Mouse (Mus musculus) lung, adult 10 weeks (tissue): ENCODE measurements around the gene Ubox5. TPM values are rescaled to one million over a fixed set of nuclear protein-coding genes. Genes with fewer than 3 reads are reported as not detected.

Source experiments
- polyA plus RNA-seq: library from polyadenylated mRNA; stranded (reverse); fragments of 350-450 nt; fragmentation: Illumina TruSeq; extraction: RNeasy Lipid Tissue Mini Kit (QIAGEN cat#74804); gene quantifications from one replicate; pipeline ENCODE4 v1.2.3, GENCODE M21; 2014; ENCODE audit warnings: low read depth, low replicate concordance; ENCODE audit not compliant: insufficient read depth

Gene Ubox5
- 2.2 TPM for polyA plus RNA-seq

GRCm38 (mm10) chr2:130629839-130630203 lies at the start of gene Ubox5, which contains the start of gene Fastkd5:
Ubox5 (minus strand) TSS chr2:130630038.
Fastkd5 (minus strand) TSS chr2:130630027.

DNA sequence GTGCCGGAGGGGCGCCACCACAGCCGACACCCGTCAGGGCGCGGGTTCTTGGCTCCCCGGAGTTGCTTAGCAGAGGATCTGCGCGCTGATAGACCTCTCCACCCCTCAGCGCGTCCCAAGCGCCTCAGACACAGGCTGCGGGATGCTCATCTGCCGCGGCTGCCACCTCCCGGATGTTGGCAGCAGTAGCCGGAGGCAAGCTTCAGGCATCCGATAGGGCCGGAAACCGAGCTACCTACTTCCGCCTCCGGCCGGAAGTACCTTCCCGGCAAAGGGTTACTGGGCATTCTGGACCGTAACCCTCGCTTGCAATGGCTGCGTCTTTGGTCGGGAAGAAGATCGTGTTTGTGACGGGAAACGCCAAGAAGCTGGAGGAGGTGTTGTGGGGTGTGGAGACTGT lies 37.7 kb upstream of the Ubox5 start, which contains the start of gene Itpa:
Gene Itpa, plus strand, starts transcription at position 52 of the 400 bp plus-strand sequence.

DNA sequence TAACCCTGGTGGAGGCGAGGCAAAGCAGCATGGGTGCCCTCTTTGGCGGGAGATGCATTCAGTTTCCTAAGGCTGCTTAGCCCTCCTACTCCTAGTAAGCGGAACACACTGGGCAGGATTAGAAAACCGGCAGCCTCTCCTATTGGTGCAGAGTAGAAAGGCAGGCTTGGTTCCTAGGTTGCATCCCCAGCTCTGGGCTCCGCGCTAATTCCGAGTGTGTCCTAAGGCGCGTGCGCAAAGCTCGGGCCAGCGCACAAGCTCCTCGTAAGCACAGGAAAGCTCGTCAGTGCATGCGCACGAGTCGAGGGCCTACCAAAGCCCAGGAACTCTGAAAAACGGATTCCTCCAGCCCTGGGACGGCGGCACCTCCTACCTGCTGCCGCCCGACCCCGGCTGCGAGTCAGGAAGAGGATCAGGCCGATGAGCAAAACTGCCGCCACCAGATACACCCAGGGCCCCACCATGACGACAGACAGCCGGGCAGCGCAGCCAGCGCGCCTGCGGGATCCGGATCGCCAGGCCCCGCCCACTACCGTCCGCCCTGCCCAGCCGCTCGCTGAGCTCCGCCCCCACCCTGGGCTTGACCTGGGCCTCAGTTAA lies 34.4 kb upstream of the Ubox5 start, which contains the start of gene Ddrgk1:
Gene Ddrgk1, minus strand, starts transcription at position 558 of the 600 bp plus-strand sequence.

DNA sequence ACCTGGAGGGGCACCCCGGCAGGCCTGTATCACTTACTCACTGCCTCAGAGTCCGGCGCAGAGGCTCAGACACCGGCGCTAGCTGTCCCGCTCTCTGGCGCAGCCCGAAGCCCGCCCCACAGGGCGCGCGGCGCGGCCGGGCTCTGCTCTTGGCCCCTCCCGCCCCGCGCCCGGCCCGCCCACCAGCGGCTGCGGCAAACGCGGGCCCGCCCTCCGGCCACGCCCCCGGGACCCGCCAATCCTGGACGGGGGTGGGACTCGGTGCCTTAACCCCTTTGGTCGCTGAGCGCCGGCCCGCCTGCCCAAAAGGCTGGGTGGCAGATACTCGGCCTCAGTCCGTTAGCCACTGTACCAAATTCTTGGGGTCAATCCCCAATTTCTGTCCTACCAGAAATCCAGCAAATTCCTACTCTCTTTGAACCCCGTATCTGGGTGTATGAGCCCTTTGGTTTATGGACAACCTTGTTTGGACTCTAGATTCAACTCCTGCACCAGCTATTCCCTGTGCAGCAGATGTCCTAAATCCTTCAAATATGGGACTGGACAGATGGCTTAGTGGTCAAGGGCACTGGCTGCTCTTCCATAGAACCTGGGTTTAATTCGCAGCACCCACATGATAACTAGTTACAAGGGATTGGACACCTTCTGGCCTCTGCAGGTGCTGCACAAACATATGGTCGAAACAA lies 13.0 kb upstream of the Ubox5 start, which contains the start of gene Lzts3:
Gene Lzts3, minus strand, starts transcription at position 120 of the 686 bp plus-strand sequence.

DNA sequence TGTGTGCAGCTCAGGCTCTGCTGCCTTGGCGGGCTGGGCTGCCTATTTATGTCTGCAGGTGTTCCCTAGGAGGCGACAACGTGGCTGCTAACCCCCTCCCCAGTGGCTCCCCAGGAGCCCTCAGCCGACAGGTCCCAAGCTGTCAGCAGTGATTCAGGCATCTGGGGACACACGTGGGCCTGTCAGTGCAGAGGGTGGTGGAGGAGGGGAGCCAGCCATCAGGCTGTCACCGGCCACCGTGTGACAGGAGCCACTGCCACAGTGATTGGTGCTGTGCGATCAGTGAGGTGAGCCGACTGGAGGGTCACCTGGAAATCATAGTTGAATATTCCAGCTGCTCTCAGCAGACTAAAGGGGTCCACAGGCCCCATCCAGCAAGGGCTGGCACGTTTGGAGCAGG lies 47.3 kb downstream of the Ubox5 start, which contains the start of gene Avp:
Gene Avp, minus strand, starts transcription at position 3 of the 400 bp plus-strand sequence.

DNA sequence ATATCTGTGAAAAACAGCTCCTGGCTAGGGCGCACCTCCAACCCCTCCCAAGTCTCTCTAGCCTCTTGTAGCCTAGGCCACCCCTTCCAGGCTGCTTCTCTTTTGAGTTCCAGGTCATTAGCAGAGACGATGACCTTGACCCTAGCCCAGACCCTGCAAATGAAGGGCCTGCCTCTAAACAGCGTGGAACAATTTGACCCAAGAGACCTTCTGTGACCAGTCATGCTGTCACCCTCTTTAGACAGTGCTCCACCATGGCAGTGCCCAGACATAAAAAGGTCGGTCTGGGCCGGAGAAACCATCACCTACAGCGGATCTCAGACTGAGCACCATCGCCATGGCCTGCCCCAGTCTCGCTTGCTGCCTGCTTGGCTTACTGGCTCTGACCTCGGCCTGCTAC lies 54.0 kb downstream of the Ubox5 start, which contains the start of gene Oxt:
Gene Oxt, plus strand, starts transcription at position 301 of the 400 bp plus-strand sequence.

GRCm38 (mm10) chr2:130563212-130564055 lies 66.4 kb downstream of the Ubox5 start, which contains the start of gene Mrps26:
Mrps26 (plus strand) TSS chr2:130563742.

Other genes starting within 250 kb of the Ubox5 start
- gene Cpxm1, start 232.5 kb downstream of the Ubox5 start, polyA plus RNA-seq, result 16.6 TPM
- gene Gm28372, start 224.8 kb downstream of the Ubox5 start, polyA plus RNA-seq, result not detected
- not detected for gene 1700020A23Rik, start 224.8 kb downstream of the Ubox5 start, polyA plus RNA-seq
- not detected for gene Tmem239, start 223.6 kb downstream of the Ubox5 start, polyA plus RNA-seq
- 49.0 TPM for gene Vps16, start 205.7 kb downstream of the Ubox5 start, polyA plus RNA-seq
- gene Pced1a, start 205.3 kb downstream of the Ubox5 start, polyA plus RNA-seq, result 5.8 TPM
- gene Ptpra, start 179.8 kb downstream of the Ubox5 start, polyA plus RNA-seq, result 37.3 TPM
- 35.2 TPM for gene Mrps26, start 66.3 kb downstream of the Ubox5 start, polyA plus RNA-seq
- not detected for gene Oxt, start 53.9 kb downstream of the Ubox5 start, polyA plus RNA-seq
- not detected for gene Avp, start 47.5 kb downstream of the Ubox5 start, polyA plus RNA-seq
- gene Fastkd5, start within 50 bp of the Ubox5 start, polyA plus RNA-seq, result 4.1 TPM
- 3.0 TPM for gene Lzts3, start 12.8 kb upstream of the Ubox5 start, polyA plus RNA-seq
- 140 TPM for gene Ddrgk1, start 34.6 kb upstream of the Ubox5 start, polyA plus RNA-seq
- 26.2 TPM for gene Itpa, start 37.6 kb upstream of the Ubox5 start, polyA plus RNA-seq
- 0.20 TPM for gene Slc4a11, start 67.5 kb upstream of the Ubox5 start, polyA plus RNA-seq